Mouse (Mus musculus) bone marrow macrophage, adult 2 months (primary cell): ENCODE measurements at regions not wholly inside any gene's neighbourhood (a gene's known extent, or its start where the extent isn't known, plus 50 kb on each side); places are given as distances from the start of the nearest gene placed in this dataset.

Source experiments
- H3K27ac ChIP-seq: 2 replicates; pipeline ENCODE4 v1.5.1; 2012; ENCODE audit warnings: low read depth, low read length; ENCODE audit not compliant: insufficient read depth
- H3K4me1 ChIP-seq: 2 replicates; pipeline ENCODE4 v1.6.1; 2012; ENCODE audit warnings: low read length; ENCODE audit not compliant: control insufficient read depth, insufficient read depth
- H3K4me3 ChIP-seq: 2 replicates; pipeline ENCODE4 v1.5.1; 2012; ENCODE audit warnings: mild to moderate bottlenecking, low read length, moderate library complexity; ENCODE audit not compliant: insufficient read depth
- CTCF ChIP-seq: IDR thresholded peaks from 2 replicates; pipeline ENCODE4 v1.5.1; 2012; ENCODE audit warnings: low read depth, mild to moderate bottlenecking, low read length, moderate library complexity
- POLR2A ChIP-seq: IDR thresholded peaks from 2 replicates; pipeline ENCODE4 v1.6.1; 2012; ENCODE audit warnings: mild to moderate bottlenecking, low read depth, low read length, borderline replicate concordance

- TF ChIP-seq CTCF (no peak), POLR2A (no peak)
- Histone ChIP-seq H3K4me1 (peaks cover 9% of the 10 kb centered on the region), H3K27ac (peak overlapping the region; percentile 18; the same call in 1 of the 2 replicates), H3K4me3 (no peak overlapping the region)
Measured at GRCm38 (mm10) chr12:32709188-32709587, 110.2 kb upstream of the Nampt start.

- no peak for TF ChIP-seq POLR2A
- TF ChIP-seq CTCF = no peak
- H3K27ac ChIP-seq = no peak overlapping the region
- H3K4me1 ChIP-seq = peaks cover 2% of the 10 kb centered on the region; the same call in 1 of the 2 replicates
- no peak overlapping the region for H3K4me3 ChIP-seq
Measured at GRCm38 (mm10) chr12:32717129-32717921, 102.0 kb upstream of the Nampt start.

- no peak overlapping the region for H3K4me3 ChIP-seq
- peaks cover 3% of the 10 kb centered on the region for H3K4me1 ChIP-seq
- TF ChIP-seq CTCF (no peak), POLR2A (no peak)
Measured at GRCm38 (mm10) chr12:32719203-32719602, 100.1 kb upstream of the Nampt start.

GRCm38 (mm10) chr12:32724451-32725188 lies 94.7 kb upstream of the Nampt start:
- Histone ChIP-seq H3K4me3 (no peak overlapping the region), H3K4me1 (peaks cover 10% of the 10 kb centered on the region), H3K27ac (peak overlapping the region; percentile 1; the same call in 1 of the 2 replicates)
- TF ChIP-seq POLR2A = no peak

More at GRCm38 (mm10) chr12:32719203-32719602, 100.1 kb upstream of the Nampt start:
- no peak overlapping the region for H3K27ac ChIP-seq

- Histone ChIP-seq H3K4me3 (no peak overlapping the region), H3K27ac (no peak overlapping the region), H3K4me1 (peaks cover 13% of the 10 kb centered on the region)
- TF ChIP-seq CTCF = no peak
Measured at GRCm38 (mm10) chr12:32727539-32727938, 91.8 kb upstream of the Nampt start.

GRCm38 (mm10) chr12:32728425-32728824 lies 90.9 kb upstream of the Nampt start:
- Histone ChIP-seq H3K4me1 (peaks cover 13% of the 10 kb centered on the region), H3K27ac (no peak overlapping the region), H3K4me3 (no peak overlapping the region)
- TF ChIP-seq CTCF (no peak), POLR2A (no peak)

GRCm38 (mm10) chr12:32735224-32735623 lies 84.1 kb upstream of the Nampt start:
- H3K4me1 ChIP-seq = peaks cover 7% of the 10 kb centered on the region
- no peak overlapping the region for H3K4me3 ChIP-seq
- TF ChIP-seq CTCF (no peak), POLR2A (no peak)
- H3K27ac ChIP-seq = no peak overlapping the region

GRCm38 (mm10) chr12:32741465-32741864 lies 77.9 kb upstream of the Nampt start:
- H3K27ac ChIP-seq = no peak overlapping the region
- TF ChIP-seq POLR2A = no peak
- TF ChIP-seq CTCF = no peak
- no peak overlapping the region for H3K4me3 ChIP-seq
- no peaks in the 10 kb centered on the region for H3K4me1 ChIP-seq

- Histone ChIP-seq H3K4me3 (no peak overlapping the region), H3K27ac (no peak overlapping the region), H3K4me1 (no peaks in the 10 kb centered on the region)
- TF ChIP-seq POLR2A (no peak), CTCF (no peak)
Measured at GRCm38 (mm10) chr12:32757441-32758119, 61.8 kb upstream of the Nampt start.
